Mouse (Mus musculus) spleen, embryonic (tissue): ENCODE results near the gene Tgfbr3.

ENCODE experiments used
- CTCF ChIA-PET: fragments of 350-600 bp; sonication (Branson Sonifier 250); formaldehyde crosslinking; loops from one replicate; lab custom pipeline; 2022; lab: Charles Lee

The Tgfbr3 gene

GRCm38 (mm10) chr5:107086166-107086565 lies 203.3 kb downstream of the Tgfbr3 start:
- CTCF ChIA-PET: no interaction called here

GRCm38 (mm10) chr5:107084431-107084830 lies 205.0 kb downstream of the Tgfbr3 start:
- CTCF ChIA-PET: no interaction called here

GRCm38 (mm10) chr5:107082011-107082410 lies 207.4 kb downstream of the Tgfbr3 start:
- CTCF ChIA-PET: interaction anchor here (0.6 kb wide), 1 partner anchor 70 kb away, joined by 4 read pairs; no protein-coding TSS in a partner anchor

GRCm38 (mm10) chr5:107080986-107081624 lies 208.3 kb downstream of the Tgfbr3 start:
- CTCF ChIA-PET: interaction anchor here (0.7 kb wide), 1 partner anchor 824 kb away, joined by 6 read pairs; no protein-coding TSS in a partner anchor

DNA sequence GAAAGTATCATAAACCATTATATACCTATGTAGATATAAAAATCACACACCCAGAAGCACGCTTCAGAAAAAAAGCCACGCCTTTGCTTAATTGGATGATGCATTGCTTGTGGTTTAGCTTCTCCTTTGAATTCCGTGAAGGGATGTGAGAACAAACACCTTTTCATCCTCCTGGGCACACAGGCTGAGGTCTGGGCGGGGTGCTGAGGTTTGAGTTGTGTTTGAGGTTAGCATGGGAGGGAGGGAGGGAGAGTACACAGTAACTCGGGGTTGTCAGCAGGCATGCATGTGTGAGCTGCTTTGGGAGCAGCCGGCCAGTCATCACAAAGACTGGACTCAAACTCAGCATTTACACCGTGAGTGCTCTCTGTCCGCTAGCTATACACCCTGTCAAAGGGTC lies 209.5 kb downstream of the Tgfbr3 start:
- CTCF ChIA-PET: no interaction called here

GRCm38 (mm10) chr5:107079146-107079638 lies 210.2 kb downstream of the Tgfbr3 start:
- CTCF ChIA-PET: no interaction called here

DNA sequence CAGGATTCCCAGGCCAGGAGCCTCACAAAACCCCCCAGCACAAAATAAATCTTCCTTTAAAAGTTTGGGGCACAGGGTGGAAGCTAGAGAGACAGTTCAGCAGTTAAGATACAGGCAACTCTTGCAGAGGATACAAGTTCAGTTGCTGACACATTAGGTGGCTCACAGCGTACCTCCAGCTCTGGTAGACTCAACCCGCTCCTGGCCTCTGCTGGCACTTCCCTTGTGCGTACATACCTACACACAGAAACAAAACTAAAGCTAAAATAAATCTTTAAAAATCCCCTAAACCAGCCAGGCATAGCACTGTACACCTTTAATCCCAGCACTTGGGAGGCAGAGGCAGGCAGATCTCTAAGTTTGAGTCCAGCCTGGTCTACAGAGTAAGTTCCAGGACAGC lies 211.1 kb downstream of the Tgfbr3 start:
- CTCF ChIA-PET: no interaction called here

DNA sequence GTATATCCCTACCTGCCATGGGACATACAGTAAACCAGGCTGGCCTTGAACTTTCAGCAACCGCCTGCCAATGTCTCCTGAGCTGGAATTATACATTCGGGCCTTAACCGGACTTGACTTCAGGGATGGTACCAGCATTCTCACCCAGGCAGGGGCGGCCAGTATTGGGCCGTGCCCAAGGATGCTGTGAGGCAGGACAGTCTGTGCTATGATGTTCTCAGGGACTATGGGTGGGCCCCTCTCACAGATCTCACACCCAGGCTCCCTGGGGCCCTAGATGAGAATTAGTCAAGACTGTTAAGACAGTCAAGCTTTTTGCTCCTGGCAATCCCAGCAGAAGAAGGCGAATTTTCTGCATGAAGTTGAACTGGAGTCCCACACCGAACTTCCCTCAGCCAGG lies 211.5 kb downstream of the Tgfbr3 start:
- CTCF ChIA-PET: no interaction called here

GRCm38 (mm10) chr5:107074980-107075583 lies 214.3 kb downstream of the Tgfbr3 start:
- CTCF ChIA-PET: no interaction called here

- CTCF ChIA-PET: interaction anchor here (0.7 kb wide), 1 partner anchor 56 kb away, joined by 7 read pairs; no protein-coding TSS in a partner anchor
Observed at GRCm38 (mm10) chr5:107074350-107074749, 215.1 kb downstream of the Tgfbr3 start.

GRCm38 (mm10) chr5:107073536-107073935 lies 215.9 kb downstream of the Tgfbr3 start:
- CTCF ChIA-PET: no interaction called here

- CTCF ChIA-PET: no interaction called here
Observed at GRCm38 (mm10) chr5:107068146-107068545, 221.3 kb downstream of the Tgfbr3 start.

DNA sequence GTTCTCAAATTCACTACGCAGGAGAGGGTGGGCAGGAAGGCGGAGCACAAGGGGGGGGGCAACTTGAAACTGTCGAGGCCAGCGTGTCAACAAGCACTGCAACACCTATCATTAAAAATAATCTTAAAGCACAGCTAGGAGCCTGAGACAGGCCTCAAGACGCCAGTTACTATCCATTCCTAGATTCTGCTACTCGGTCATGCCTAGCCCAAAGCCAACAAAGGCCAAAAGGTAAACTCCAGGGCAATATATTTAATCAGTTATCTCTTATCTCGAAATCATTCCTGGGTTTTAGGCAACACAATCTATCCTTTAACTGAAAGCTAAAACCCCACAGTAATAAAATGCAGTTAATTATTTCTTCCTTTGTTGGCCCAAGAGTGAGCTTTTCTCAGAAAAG lies 221.9 kb downstream of the Tgfbr3 start:
- CTCF ChIA-PET: no interaction called here

- CTCF ChIA-PET: no interaction called here
Observed at GRCm38 (mm10) chr5:107064922-107065321, 224.5 kb downstream of the Tgfbr3 start.

DNA sequence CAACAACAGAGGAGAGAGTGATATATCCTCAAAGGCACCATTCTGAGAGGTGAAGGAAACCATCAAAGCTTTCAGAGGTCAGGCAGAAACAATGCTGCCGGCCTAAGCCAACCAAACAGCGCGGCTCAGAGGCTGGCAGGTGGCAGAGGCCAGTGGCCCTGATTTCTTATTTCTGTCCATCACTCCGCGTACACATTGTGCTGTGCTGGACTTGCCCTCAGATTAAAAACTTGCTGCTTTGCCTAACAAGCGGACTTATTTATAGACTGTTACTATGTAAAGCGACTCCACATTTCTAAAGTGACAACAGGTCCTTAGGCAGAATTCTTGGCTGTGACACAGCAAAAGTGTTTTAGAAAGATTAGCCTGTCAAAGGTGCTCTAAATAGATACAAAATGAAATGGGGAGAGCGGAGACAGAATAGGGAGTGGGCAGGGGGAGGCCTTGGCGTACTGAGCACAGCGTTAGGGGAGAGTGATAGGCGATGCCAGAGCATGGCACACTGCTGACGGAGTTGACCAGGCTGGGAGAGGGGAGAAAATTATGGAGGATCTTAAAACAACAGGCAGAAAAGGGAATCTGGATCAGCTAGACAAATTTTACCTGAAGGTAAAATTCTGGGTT lies 227.1 kb downstream of the Tgfbr3 start:
- CTCF ChIA-PET: no interaction called here

DNA sequence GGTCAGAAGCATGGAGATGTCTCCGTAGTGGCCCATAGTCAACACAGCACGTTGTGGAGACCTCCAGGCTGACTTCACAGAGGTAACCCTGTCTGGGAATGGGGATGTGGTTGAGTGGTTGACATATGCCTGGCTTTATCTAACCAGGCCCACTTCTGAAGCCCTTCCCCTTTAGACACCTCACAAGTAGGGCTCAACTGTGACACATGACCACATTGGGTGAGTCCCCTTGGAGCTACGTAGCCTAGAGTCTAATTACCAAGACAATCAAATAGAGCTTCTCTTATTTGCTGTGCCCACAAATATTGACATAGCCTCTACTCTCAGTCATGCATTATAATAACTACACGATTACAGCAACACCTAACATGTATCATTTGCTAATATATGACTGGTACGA lies 229.9 kb downstream of the Tgfbr3 start:
- CTCF ChIA-PET: no interaction called here

DNA sequence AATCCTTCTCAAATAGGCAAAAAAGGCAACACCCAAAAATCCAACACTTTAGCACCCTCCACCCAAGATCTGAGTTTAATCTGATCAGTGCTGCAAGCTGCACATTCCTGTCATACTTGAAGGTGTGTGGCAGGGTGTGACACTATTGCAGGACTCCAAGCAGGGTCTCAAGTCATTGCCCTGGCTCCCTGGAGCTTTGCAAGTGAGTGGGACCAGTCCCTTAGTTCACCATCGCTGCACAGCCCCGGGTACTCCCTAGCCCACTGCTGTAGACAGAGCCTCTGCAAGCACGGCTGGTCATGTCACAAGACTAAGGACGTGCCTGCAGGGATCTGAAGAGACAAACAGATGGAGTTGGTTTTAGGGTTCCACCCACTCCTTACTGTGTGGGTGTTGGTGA lies 230.8 kb downstream of the Tgfbr3 start:
- CTCF ChIA-PET: no interaction called here
